Mouse (Mus musculus) CD4-positive, CD25-positive, alpha-beta regulatory T cell, adult 2 months (primary cell): Measurements from ENCODE around the gene Smarcc1.
"Not testable (repeated sequence)": the region's sequence is repeated elsewhere in the genome, so short reads cannot be mapped to it uniquely, and the experiment has no call there.

Source experiments
- DNase-seq: peaks from one replicate; pipeline ENCODE4 v3.0.0-alpha.2; 2012; ENCODE audit warnings: low read depth, low spot score

Gene Smarcc1

DNA sequence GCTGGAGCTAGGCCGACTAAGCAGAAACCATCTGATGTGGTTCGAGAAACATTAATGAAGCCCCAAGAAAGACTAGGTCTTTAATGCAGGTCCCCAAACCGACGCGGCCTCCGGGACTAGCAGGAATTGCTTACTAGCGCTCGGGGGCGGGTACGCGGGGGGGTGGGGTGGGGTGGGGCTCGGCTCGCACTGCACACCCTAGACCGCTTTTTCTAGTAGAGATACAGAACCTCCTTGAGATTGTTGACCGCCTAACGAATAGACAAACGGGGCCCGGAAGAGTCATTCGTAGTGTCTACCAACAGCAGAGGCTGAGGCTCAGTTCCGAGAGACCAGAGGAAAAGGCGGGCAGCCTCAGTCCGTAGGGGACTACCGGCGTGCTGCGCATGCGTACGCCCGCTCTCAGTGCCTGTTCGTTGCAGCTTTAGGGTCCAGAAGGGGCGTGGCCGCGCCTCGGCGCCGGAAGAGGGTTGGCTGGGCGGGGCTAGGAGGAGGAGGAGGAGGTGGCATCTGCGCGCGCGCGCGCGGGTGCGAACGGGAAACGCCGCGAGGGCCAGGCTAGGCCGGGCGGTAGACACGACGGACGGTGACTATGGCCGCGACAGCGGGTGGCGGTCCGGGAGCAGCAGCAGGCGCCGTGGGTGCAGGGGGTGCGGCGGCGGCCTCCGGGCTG is 14.2 kb downstream of the Smarcc1 start:
- peak; percentile 99 for DNase-seq

DNA sequence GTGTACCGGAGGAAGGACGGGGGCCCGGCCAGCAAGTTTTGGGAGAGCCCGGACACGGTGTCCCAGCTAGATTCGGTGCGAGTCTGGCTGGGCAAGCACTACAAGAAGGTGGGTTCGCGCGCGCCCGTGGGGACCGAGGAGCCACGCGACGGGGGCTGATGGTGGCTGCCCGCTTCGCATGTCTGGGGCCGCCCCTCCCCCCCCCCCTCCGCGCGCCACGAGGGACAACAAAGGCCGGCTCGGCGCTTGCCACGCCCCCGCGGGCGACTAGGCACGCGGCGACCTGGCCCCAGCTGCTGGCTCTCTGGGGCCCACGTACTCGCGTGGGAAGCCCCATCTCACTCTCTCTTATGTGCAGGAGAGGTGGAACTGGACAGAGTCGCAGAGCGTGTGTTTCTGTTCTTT is 14.7 kb downstream of the Smarcc1 start:
- DNase-seq, result peak; percentile 77

DNA sequence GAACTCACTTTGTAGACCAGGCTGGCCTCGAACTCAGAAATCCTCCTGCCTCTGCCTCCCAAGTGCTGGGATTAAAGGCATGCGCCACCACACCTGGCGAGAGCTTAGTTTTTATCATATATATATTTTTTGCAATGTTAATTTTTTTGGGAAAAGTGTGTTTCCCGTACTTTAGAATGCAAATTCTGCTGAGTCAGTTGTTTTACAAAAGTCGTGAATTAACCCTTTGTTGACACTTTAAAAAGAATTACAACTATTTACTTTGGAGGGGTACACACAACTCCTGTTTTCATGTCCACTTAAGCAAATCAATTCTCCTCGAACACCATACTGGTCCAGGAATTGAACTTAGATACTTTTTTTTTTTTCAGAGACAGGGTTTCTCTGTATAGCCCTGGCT is 15.4 kb downstream of the Smarcc1 start:
- no peak for DNase-seq

DNA sequence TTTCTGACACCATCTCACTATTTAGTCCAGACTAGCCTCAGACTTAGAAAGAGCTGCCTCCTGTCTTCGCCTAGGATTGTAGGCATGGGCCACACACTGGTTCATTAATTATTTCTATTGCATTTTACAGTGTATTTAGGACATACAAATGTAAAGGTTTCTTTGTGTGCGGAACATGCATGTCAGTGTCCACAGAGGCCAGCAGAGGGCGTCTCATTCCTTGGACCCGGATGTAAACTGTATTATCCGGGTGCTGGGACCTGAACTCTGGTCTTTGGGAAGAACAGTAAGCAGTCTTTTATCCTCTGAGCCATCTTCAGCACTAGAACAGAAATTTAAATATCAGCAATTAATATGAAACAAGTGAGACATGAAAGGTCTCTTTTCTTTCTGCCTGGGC is 16.7 kb downstream of the Smarcc1 start:
- DNase-seq, result peak; percentile 45

DNA sequence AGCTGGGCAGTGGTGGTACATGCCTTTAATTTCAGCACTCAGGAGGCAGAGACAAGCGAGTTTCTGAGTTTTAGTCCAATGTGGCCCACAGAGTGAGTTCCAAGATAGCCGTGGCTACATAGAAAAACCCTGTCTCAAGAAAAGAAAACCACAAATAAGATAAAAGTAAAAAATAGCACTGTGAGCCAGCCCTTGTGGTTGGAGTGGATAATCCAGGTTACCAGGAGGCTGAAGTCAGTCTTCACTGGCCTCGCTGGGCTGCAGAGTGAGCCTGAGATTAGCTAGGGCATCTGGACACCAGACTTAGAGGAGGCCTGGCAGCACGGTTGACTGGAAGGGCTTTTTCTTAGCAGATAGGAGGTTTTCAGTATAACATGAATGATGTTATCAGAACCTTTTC is 21.6 kb downstream of the Smarcc1 start:
- DNase-seq, result no peak

DNA sequence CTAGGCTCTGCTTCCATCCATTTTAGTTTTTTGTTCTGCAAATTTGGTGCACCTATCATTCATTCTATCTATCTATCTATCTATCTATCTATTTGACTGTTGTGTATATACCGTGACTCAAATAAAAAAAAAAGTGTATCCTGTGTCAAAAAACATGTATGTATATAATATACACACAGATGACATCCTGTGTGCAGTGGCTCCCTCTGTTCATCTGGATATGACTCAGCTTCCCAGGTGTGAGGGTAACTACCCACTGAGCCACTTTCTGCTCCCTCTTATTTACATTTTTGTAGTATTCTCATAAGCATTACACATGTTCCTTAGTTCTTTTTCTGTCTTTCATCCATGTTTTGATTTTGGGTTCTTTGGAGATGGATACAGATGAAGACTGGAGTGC is 24.6 kb downstream of the Smarcc1 start:
- no peak for DNase-seq

DNA sequence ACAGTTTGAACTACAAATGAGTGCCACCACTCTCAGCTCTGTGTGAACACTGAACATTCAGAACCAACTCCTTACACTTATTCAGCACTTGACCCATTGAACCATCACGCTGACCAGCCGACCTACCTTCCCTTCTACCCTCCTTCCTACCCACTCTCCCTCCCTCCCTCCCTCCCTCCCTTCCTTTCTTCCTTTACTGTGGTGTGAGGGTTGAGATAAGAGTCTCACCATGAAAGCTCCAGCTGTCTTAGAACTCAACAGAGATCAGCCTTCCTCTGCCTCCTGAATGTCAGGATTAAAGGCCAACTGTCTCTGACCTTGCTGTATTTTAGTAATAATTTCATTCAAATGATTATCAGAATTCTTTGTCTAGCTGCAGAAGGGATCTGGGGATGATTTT is 31.1 kb downstream of the Smarcc1 start:
- DNase-seq, result no peak

DNA sequence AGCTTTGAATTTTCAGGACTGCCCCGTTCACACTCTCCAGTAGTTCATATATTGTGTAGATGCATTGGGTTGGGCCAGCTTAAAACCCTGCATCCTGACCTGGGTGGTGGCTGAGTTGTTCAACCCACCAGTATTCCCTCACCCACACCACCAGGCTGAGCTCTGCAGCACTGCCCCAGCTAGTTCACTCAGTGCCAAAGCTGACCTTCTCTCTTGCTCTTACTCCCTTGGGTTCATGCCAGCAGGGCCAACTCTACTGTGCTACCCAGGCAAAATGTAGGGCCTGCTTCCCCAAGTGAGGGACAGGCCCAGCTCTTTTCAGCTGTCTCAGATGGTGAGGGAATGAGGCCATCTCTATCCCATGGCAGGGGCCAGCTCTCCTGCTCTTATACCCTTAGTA is 41.5 kb downstream of the Smarcc1 start:
- DNase-seq, result no peak

DNA sequence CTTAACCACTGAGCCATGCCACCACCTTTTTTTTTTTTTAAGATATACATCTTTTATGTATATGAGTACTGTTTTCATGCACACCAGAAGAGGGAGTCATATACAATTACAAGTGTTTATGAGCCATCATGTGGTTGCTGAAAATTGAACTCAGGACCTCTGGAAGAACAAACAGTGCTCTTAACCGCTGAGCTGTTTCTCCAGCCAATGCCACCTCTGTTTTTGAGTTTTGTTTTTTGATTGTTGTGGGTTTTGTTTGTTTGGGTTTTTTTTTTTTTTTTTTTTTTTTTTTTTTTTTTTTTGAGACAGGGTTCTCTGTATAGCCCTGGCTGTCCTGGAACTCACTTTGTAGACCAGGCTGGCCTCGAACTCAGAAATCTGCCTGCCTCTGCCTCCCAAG is 43.0 kb downstream of the Smarcc1 start:
- DNase-seq, result not testable (repeated sequence)

DNA sequence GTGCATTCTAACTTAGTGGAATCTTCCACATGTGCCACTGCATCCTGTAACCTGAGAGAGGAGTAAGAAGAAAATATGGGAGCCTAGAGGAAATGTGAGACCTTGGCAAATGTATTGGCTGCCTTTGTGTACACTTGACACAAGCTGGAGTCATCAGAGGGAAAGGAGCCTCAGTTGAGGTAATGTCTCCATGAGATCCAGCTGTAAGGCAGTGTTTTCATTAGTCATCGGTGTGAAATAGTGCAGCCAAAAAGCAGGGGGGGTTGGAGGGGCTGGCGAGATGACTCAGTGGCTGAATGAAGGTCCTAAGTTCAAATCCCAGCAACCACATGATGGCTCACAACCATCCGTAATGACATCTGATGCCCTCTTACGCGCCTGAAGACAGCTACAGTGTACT is 44.9 kb downstream of the Smarcc1 start:
- DNase-seq, result no peak

DNA sequence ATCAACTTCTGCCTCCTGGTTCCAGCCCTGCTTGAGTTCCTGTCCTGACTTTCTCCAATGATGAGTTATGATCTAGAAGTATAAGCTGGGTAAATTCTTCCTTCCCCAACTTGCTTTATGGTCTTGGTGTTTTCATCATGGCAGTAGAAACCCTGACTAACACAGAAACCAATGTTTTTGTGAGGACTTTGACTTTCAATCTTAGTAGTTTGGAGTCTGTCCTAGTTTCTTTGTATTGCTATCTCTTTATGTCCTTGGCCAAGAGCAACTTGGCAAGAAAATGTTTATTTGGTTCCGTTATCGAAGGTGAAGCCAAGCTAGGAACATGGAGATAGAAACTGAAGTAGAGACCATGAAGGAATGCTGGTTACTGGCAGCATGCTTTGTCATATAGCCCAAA is 45.6 kb downstream of the Smarcc1 start:
- no peak for DNase-seq

DNA sequence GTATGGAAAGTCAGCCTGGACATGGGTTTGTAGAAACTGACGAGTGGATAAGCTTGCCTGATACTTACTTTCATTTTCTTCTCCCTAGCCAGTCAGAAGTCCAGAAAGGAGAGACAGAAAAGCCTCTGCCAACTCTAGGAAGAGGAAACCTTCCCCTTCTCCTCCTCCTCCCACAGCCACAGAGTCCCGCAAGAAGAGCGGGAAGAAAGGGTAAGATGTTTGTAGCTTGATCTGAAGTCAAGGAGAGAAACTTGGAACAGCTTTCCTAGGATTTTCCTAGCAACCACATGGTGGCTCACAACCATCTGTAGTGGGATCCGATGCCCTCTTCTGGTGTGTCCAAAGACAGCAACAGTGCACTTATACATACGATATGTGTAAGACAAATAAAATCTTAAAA is 53.4 kb downstream of the Smarcc1 start:
- DNase-seq, result no peak

DNA sequence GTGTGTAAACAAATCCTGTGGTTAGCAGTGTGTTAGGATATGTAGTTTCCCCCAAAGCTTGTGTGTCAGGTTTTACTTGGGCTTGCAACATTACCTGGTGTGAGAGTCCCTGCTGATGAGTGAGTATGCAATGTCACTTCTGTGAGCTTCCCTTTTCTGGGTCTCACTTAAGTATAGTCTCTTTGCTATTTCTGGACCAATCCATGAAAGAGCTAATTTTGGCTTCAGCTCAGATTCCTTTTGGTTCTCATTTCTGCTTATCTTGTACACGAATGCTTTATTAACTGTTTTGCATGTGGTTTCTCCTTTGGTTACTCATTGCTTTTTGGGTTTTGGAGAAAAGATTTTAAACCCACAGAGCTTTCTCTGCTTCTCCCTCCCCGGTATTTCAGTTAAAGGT is 82.4 kb downstream of the Smarcc1 start:
- no peak for DNase-seq

DNA sequence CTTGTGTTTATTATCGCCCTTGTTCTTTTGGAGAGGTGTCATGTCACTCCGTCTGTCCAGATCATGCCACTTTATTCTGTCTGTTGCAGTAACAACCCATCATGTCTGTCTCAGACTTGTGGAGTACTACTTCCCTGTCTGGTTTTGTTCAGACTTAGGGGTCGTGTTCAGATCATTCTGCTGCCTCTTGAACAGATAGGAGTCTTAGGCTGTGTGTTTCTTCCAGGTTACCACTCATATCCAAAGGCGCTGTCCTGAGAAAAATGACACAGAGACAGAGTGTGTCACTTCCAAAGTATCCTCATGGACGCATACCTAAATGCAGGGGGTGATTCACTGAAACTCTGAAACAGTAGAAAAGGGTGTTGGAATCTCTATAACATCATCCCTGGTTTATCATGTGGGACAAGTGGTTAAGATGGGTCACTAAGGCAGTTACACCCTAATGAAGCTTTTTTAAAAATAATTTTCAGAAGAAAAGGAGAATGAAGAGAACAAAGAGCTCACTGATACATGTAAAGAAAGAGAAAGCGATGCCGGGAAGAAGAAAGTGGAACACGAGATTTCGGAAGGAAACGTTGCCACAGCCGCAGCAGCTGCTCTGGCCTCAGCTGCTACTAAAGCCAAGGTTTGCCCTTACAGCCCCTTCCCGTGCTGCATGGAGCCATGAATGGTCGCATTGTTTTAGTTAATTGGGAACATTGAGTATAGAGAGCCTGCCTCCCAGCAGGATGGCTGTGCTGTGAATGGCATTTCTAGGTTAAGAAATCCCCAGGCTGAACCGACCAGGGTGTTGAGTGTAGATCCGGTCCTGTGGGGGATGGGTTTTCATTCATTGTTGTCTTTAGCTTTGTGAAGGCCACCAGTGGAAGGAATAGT is 88.3 kb downstream of the Smarcc1 start:
- DNase-seq, result no peak

DNA sequence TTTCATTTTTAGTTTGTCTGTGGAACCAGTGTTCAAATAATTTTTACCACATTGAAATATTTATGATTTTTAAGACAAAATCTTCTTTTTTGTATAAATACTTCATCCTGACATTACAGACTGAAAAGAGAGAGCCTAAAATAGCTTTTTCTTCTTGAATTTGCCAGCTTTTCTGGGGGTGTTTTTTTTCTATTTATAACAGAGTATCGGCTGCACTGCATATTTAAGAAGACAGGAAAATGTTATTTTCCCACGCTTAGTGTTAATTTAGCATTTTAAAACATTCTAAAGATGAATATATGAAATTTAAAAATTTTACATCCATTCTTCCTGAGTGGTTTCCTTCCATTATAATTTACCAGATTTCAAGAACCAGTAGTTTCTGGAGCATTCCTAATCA is 88.9 kb downstream of the Smarcc1 start:
- no peak for DNase-seq

DNA sequence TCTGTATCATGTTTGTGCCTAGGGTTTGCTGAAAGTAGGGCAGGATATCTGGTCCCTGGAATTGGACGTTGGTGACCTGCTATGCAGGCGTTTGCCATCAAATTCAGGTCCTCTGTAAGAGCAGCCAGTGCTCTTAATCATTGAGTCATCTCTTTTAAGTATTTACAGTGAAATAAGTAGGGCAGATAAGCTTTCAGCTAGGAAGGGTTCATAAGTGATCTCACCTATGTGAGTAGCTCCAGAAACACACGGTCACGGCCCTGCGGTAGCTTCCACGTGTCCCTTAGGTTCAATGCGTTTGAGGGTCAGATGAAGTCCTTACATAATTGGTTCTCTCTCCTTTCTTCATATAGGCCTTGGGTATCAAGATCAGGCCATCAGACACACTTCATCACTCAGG is 90.8 kb downstream of the Smarcc1 start:
- DNase-seq, result no peak

DNA sequence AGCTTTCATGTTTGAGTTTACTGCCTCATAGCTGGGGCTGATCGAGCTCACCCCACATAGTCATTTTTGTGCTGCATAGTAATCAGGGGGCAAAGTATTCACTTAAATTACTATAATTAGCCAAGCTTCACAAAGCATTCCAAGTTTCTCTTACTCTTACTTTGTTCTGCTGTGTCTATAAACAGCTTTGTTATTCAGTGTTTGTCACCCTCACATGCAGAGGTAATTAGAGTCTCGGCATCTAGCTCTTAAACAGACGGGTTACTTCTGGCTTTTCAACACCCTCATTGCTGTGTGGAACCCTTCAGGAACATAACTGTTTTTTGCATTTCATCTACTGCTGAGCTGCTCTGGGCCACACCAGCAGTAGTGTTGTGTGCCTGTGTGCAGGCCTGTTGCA is 91.5 kb downstream of the Smarcc1 start:
- DNase-seq, result no peak

DNA sequence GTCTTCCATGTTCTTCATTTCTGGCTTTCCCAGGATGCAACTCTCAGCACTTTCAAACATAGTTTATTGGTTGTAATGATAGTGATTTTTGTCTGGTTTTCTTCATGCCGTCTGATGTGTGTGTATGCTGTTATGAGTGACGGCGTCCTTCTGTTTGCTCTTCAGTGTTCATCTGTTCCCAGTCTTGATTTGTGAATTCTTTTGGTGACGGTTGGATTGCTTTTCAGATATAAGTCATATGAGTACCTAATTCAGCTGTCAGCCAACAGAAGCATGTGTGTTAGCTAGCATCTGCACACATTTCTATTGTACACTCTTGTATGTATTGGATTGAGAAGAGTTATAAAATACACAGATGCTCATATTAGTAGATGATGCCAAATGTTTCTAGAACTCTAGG is 106.8 kb downstream of the Smarcc1 start:
- DNase-seq, result no peak

DNA sequence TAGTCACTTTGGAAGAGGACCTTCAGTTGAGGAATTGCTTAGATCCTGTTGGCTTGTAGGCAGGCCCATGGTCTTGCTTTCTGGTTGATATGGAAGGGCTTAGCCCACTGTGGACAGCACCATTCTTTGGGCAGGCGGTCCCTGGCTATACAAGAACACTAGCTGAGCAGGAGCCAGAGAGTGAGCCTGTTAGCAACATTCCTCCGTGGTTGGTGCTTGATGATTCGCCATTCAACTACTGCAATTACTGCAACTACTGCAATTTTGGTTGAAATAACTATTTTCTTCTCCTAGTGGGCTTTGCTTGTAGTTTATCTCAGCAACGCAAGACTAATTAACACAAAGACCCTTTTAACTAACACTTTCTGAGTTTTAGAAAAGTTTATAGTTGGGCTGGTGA is 108.7 kb downstream of the Smarcc1 start:
- no peak for DNase-seq

DNA sequence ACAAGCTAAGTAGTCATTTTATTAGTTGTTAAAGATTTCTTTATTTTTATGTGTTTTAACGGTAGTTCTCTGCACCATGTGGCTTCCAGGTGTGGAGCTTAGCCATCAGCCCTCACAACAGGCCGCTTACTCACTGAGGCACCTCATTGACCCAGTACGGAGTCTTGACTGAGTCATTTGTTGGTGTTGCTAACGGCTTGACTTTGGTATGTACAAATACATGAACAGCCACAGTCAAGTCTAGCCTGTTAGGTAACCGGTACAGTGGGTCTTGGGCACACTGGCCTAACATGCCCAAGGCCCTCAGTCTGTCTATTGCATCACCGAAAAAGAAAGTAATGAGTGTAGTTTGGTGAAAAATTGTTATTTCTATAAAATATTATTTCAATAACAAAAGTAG is 111.2 kb downstream of the Smarcc1 start:
- no peak for DNase-seq

DNA sequence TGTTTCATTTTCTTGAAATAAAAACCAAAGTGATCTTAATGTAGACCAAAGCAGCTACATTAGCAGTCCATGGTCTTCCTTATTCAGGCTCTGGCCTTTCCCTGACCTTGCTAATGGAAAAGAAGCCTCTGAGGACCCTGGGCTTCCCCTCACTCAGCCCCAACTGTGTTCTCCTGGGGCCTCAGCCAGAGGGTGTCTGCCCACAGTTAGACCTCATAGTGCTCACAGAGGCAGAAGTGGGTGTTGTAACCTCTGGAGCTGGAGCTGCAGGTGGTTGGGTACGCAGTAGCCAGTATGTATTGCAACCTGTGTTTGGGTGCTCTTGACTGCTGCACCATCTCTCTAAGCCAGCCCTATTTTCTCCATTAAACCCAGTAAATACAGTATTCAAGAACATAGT is 111.6 kb downstream of the Smarcc1 start:
- DNase-seq, result no peak

DNA sequence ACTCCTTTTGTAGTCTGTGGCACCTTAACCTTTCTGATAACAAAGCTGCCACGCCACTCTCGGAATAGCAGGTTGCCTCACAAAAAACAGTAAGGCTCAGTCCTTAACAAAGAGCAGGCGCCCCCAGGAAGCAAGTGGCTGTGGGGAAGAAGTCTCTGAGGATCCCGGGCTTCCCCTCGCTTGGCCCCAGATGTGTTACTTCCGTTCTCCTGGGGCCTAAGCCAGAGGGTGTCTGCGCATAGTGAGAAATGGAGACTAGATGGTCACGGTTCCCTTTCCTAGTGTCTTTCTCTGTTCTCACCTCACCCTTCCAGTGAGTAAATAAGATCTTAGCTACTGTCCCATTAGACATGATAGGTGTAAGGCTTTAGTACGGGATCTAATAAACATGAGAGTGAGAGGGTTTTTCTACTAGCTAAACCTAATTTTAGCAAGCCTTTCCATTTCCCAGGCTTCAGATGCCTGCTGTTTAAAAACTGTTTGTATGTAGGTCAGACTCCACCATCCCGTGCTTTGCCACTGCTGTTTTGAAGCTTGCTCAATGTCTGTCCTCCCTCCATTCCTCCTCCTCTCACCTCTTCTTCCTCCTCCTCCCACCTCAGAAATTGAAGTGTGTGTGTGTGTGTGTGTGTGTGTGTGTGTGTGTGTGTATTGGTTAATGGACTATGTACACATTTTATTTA is 112.2 kb downstream of the Smarcc1 start:
- no peak for DNase-seq
